Mouse (Mus musculus): ENCODE measurements around the gene Wars2.

Gene Wars2

DNA sequence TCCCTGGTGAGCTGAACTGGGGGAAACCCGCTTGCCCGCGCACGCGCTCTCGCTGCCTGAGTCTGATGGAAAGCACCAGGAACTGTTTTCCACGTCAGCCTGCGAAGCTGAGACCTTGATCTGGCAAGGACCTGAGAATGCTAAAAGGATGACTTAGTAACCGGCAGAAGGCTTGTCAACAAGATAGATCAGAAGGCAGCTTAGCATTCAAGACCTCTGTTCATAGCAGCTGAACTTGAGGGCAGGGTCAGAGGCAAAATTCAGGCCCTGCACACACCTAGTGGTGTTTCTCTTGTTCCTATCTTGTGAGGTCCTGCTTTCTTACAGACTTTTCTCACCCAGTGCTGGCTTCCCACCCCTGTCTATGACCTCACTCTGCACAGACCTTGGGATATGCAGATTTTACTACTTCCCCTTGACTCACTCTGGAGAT is 122.6 kb downstream of the Wars2 start:
- peak; percentile 14 for DNase-seq (ENCODE audit: low read depth, low spot score)

DNA sequence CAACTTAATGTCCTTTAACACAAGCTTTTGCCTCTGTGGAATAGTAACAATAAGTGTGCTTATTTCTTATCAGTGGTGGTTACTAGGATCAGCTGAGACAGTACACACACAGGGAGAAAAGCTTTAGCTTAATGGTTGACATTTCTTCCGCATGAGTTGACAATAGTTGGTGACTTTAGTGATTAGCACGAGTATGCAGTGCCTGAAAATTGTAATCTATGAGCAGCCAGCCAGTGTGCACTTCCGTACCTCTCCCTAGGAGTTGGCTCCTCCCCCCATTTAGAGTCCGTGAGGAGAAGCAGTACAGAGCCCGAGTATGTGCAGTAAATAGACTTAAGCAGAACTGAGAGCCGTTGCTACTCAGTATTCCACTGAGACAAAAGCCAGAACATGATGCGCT is 123.8 kb downstream of the Wars2 start:
- no peak for DNase-seq (ENCODE audit: low read depth, low spot score)

DNA sequence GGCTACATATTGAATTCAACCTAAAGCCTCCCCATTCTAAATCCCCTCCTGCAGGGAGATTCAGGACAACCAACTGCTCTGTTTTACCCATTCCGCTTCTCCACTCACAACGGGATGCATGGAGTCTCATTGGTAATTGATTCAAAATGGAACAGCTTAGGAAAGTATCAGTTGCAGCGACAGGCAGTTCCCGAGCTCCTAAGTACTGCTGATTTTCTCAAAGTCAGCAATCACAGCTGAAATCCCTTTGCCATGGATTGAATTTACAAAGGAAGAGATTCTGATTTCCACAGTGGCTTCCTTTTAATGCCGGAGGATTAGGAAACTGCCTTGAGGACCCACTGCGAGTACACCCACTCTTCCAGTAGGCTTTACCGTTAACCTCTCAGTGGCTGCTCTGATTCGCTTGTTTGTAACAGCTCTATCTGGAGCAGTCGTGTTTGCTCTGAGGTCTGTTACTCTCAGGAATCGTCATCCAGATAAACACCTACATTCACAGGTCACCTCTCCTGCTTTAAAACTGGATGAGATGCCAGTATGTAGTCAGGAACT is 126.0 kb downstream of the Wars2 start:
- DNase-seq (ENCODE audit: low read depth, low spot score), result no peak

DNA sequence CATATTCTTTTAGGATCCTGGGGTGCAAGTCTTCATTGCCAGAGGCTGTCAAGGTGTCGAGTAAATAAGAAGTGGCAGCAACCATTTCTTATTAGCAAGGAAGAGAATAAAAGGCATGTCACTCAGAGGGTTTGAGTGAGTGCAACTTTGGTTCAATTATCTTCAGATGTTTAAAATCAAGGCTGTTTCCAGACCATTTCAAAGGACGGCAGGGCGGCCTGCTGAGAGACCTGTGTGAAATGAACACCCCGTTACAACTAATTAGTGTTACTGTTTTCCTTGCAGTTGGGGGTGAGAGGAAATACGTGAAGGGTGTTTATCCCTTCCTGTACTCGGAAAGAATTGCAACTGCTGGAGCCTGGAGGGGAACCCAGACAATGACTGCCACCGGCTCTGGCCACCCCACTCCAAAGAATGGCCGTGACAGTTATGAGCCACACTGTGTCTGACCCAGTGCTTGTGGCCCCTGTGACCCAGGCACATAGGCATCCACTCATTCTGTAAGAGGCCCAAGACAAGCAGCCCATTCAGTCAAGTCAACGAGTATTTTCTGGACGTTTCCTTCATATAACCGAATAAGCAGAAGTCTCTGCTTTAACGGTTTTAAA is 137.2 kb downstream of the Wars2 start:
- no peak for DNase-seq (ENCODE audit: low read depth, low spot score)

DNA sequence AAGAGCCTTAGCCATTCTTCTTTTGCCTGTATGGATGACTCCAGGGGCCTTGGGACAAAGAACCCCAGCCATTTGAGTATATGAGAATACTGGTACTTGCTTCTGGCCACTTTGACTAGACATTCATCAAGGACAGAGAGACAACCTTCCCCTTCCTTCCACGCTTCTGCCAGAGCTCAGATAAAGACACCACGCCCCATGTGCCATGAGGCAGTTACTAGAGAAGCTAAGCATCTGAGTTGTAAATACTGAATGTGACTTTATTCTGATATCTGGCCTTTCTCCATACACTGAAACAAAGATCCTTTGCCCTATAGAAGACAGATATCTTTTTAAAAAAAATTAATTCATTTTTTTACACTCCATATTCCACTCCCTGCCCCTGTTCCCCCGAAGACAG is 138.8 kb downstream of the Wars2 start:
- DNase-seq (ENCODE audit: low read depth, low spot score), result no peak

DNA sequence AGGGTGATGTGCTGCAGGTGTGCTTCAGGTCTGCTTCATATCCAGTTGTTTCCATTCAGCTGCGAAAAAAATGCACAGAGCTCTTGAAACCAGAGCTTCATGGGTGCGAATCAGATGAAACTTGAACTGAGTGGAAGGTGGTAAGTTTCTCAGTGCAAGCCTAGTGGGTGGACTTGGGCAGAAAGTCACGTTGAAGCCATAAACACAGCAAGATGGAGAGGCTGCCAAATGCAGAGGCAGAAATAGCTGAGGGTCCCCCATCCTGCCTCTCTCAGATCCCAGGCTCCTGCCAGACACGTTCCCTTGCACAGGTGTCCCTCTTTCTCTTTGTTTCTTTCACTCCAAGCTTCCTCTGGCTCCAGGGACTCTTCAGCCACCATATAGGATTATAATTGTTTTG is 140.6 kb downstream of the Wars2 start:
- no peak for DNase-seq (ENCODE audit: low read depth, low spot score)

DNA sequence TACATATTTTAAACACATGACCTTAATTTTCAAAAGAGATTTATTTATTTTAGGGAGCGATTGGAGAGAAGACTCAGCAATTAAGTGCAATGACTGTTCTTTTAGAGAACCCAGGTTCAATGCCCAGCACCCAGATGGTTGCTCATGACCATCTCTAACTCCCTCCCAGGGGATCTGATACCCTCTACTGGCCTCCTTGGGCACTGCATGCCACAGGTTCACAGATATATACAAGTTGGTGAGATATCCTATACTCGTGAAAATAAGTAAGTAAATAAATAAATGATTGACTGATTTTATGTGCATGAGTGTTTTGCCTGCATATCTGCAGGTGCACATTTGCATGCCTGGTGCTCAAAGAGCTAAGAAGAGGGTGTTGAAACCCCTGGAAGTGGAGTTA is 147.4 kb downstream of the Wars2 start:
- DNase-seq (ENCODE audit: low read depth, low spot score), result peak; percentile 39
